Mouse (Mus musculus): ENCODE measurements around the gene Elob.

Elob gene

GRCm38 (mm10) chr17:23829064-23829619 is at the start of gene Elob:
Elob (minus strand) TSS chr17:23829136.
- DNase-seq, result peak; percentile 89 to 92

- DNase-seq, result no peak
Measured at GRCm38 (mm10) chr17:23877166-23877565, 48.2 kb upstream of the Elob start.

DNA sequence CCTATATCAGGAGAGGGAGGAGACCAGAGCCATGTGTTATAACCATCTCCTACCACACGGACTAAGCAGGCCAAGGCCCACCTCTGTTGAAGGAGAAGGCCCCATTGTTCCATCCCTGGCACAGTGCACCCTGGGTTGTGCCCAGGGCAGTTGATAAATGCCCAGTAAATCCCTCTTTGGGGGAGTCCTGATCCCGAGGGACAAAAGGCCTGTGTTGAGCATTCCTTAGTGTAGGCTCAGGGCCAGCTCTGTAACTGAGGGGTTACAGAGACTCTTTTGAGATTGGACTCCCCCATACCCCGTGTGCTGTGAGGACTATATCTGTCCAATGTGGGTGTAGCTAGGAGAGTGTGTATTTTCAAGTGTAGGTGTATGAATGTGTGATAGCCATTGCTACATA is 47.8 kb upstream of the Elob start:
- DNase-seq, result no peak

DNA sequence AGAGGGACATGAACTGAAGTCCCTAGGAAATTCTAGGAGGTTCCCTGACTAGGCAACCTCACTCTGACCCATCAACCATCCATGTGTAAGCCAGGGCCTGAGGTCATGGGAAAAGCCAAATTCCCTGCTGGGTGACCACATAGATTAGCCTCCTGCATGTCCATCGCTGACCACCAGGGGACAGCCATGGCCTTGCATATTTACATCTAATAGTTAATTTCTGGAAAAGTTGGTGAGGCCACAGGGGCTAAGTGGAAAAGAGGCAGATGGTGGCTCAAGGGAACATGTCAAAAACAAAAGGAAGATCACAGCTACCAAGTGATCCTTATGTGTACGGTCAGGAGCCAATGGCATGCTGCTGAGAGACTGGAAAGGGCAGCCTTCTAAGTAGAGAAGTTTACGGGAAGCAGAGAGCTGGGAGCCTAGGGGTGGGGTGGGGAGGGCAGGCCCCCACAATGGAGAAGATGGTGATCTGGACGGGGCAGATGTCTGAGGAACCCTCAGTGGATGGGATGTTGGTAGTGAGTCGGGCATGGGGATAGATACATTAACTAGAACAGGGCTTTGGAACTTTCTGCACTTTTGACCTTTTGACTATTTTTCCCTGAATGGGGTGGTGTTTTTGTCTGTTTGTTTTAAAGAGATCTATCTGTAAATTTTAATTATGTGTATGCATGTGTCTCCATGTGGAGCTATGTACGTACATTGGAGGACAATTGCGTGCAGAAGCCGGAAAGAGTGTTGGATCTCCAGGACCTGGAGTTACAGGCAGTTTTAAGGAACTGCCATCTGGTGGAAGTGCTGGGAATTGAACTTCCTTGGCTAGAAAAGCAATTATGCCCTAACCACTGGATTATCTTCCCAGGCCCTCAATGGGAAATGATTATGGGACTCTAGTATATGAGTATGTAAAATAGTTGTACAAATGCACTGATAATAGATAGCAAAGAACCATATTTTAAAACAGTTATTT is 45.2 kb upstream of the Elob start:
- DNase-seq, result peak; percentile 56 to 75

DNA sequence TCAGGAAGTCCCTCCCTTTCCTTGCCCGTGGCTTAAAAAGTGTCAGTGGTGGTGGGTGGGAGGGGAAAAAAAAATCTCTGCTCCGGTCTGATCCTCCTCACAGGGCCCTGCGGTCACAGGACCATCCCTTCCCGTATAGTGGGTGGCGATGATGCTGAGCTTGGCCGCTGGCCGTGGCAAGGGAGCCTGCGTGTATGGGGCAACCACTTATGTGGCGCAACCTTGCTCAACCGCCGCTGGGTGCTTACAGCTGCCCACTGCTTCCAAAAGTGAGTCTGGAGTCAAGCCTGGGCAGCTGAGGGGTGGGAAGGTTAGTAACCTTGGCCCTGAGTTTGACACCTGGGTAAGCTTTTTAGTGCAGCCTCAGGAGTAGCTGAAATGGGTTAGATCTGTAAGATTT is 39.6 kb upstream of the Elob start:
- DNase-seq, result no peak

DNA sequence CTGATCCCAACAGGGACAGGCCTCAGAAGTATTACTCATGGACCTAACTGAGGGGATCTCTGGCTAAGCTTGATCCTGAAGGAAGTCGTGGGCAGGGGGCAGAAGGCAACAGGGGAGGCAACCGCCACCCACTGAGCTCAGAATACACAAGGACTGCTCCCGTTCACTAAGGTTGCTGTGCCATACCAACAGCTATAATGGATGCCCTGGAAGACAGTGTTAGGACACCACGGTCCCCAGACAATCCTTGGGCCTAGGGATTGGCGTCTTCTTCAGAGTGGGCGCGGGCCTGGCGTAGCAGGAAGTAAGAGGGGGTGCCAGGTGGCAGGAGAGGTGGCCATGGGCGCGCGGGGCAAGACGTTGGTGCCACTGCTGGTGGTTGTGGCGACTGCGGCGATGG is 38.8 kb upstream of the Elob start, which contains the start of gene Prss21:
Gene Prss21, plus strand, starts transcription at position 301 of the 400 bp plus-strand sequence.
- no peak for DNase-seq

- DNase-seq, result peak in 1 of 2 experiments; percentile 26
Measured at GRCm38 (mm10) chr17:23862926-23863325, 34.0 kb upstream of the Elob start.

DNA sequence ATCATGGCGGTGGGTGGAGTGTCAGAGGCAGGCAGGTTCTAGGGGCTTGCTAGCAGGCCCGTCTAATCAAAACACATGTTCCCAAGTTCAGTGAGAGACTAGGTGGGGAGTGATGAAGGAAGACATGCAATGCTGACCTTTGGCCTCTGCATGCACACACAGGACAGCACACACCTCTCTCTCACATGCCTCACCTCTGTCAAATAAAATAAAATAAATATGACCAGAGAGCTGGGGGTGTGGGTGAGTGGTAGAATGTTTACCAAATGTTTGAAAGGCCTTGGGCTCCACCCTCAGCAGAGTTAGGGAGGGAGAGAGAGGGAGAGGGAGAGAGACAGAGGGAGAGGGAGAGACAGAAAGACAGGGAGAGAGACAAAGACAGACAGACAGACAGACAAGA is 29.0 kb upstream of the Elob start:
- no peak for DNase-seq

- DNase-seq, result no peak
Measured at GRCm38 (mm10) chr17:23857193-23857592, 28.3 kb upstream of the Elob start.

DNA sequence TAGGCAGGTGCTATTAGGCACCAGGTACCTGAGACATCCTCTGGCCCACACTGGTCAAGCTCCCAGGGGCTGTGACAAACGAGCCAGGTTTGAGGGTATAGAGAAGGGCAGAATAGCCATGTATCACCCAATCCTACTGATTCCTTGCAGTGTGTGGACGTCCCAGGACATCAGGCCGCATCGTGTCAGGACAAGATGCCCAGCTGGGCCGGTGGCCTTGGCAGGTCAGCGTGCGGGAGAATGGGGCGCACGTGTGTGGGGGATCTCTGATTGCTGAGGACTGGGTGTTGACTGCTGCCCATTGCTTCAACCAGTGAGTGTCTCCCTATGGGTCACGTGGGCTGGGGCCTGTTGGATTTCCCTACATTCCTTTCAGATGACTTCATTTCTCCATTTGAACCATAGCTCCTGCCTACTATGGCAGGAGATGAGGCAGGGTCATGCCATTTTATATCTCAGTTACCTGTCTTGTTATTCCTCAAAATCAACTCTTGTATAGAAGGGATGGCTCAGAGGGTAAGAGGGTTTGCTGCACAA is 25.4 kb upstream of the Elob start:
- DNase-seq, result no peak

GRCm38 (mm10) chr17:23853292-23853691 is 24.4 kb upstream of the Elob start:
- DNase-seq, result peak; percentile 24 to 66

DNA sequence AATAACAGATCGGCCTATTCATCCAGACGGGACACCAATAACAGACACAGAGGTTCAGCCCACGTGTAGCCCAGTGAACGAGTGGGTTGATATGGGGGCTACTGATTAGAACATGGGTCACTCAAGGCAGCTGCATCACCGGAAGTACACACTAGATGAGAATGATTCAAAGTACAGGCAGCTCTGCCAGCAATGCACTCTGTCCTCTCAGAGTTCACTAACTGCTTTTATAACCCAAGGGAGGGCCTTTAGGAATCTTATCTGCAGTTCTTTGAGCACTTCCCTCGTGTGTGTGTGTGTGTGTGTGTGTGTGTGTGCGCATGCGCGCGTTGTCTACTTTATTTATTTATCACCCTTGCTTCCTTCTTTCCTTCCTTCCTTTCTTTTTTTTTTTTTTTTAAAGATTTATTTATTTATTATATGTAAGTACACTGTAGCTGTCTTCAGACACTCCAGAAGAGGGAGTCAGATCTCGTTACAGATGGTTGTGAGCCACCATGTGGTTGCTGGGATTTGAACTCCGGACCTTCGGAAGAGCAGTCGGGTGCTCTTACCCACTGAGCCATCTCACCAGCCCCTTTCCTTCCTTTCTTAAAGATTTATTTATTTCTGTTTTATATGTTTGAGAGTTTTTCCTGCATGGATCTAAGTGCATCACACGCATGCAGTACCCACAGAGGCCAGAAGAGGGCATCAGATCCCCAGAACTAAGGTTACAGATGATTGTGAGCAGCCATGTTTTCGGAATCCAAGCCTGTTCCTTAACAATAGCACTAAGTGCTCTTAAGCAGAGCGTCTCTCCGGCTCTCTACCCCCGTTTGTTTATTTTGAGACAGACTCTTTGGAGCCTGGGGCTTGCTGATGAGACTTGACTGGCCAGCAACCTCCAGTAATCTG is 22.2 kb upstream of the Elob start:
- DNase-seq, result peak; percentile 66 to 78

GRCm38 (mm10) chr17:23850028-23850427 is 21.1 kb upstream of the Elob start:
- DNase-seq, result no peak

DNA sequence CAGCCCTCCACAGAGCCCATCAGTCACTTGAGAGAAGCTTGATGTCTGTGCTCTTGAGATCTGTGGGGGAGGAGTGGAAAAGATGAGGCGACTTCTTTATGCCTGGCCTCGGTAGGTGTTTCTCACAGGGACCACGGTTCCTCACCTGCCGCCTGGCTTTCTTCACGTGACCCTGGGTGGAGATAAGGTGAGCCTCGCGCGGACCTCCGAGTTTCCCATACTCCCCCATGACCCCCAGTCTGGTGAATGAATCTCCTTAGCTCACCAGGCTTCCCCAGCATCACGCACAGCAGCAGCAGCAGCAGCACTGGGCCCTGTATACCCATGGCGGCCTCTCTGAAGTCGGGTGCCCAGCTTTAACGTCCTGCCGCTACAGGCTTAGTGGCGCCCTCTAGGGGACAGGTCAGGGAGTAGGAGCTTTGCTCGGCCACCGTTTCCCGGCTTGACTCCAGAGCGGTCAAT is 14.9 kb upstream of the Elob start, which contains the start of the genes Prss32 and Prss41:
Gene Prss32, plus strand, starts transcription at position 44 of the 462 bp plus-strand sequence.
Gene Prss41, minus strand, starts transcription at position 361 of the 462 bp plus-strand sequence.
- peak; percentile 65 to 79 for DNase-seq

DNA sequence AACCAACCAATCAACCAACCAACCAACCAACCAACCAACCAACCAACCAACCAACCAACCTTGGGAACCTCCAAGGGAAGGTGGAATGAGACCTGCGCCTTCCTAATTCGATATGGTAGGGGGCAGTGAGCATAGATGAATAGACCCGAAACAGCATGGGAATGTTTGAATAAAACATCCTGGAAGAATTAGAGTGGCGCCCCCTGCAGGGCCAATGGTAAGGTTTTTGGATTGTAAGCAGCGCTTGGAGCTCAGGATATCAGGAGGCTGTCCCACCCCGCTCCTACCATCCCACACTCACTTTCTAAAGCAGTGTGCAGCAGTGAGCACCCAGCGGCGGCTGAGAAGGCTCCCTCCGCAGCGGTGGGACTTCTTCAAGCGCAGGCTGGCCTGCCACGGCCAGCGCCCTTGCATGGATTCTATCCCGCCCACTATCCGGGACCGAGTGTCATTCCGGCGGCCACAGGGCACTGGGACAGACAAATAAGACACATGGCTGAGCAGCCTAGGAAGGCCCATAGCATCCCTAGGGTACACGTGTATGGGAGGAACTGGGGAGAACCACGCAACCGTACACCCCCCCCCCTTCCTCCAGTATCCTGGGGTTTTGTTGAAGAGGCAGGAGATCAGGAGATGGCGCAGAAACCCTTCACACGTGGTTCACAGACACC is 14.3 kb upstream of the Elob start:
- DNase-seq, result no peak

DNA sequence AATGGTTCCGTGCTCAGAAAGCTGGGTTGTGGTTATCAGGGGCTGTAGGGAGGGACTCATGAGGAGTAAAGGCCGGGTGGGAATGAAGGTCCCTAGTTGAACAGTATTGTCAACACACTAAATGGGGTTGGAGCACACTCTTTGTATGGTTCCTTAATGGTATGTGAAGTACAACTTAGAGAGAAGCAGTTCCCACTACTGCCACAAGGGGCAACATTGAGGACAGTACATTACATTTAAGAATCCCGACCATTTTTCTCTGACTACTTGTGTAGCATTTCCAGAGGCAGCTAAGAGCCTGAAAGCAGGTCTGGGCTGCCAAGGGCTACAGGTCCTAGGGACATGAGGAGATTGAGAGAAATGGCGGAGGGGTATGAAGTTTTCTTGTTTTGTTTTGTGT is 12.2 kb upstream of the Elob start:
- DNase-seq, result peak; percentile 55 to 81

DNA sequence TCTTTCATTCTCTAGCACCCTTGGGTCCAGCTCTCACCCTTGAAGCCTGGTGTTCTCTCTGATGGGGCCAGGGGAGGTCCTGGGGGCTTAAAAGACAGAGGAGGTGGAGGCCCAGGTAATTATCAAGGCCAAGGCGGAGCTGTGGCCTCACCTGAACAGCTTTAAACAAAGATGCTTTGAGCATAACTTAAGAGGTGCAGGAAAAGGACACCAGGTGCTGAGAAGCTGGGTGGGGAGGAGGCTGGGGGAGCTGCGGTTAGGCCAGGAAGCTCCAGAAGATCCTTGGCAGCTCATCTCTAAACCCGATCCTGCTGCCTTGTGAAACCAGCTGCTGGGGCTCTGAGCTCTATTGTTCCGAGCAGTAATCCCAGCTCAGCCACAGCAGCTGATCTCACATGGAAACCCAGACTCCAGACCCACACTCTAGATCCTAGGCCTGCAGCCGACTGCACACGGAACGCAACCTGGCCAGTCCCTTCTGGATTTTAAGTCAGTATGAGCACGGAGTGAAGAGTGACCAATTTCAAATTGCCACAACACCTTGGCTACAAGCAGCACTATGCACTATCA is 7.2 kb upstream of the Elob start, which contains the start of gene Prss33:
Gene Prss33, minus strand, starts transcription at position 51 of the 570 bp plus-strand sequence.
- no peak for DNase-seq

GRCm38 (mm10) chr17:23831201-23831600 is 2.3 kb upstream of the Elob start:
- DNase-seq, result no peak

- peak in 1 of 2 experiments; percentile 71 for DNase-seq
Measured at GRCm38 (mm10) chr17:23828271-23829001, 500 bp downstream of the Elob start.

- no peak for DNase-seq
Measured at GRCm38 (mm10) chr17:23825591-23825990, 3.3 kb downstream of the Elob start.

DNA sequence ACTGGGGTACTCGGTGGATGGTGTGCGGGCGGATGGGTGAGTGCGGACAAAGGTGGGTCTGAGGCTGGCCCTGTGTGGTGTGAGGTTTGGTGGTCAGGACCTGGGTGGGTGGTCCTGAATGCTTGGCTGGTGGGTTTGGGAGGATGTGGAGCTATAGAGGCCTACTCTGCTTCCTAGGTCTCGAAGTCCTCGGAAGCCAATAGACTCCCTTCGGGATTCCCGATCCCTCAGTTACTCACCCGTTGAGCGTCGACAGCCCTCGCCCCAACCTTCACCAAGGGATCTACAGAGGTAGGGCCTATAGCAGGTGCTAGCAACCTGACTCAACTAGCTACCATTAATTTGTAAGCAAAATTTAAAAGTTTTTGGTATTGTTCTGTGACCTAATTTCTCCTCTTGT is 5.3 kb downstream of the Elob start:
- DNase-seq, result no peak
